Mouse (Mus musculus) adrenal gland, adult 10 weeks (tissue): ENCODE results near the gene Brox. TPM values are rescaled to one million over a fixed set of nuclear protein-coding genes. Genes with fewer than 3 reads are reported as not detected.

Source experiments
- polyA plus RNA-seq: library from polyadenylated mRNA; stranded (reverse); fragments of 350-450 nt; fragmentation: Illumina TruSeq; extraction: RNeasy Lipid Tissue Mini Kit (QIAGEN cat#74804); gene quantifications from one replicate; pipeline ENCODE4 v1.2.3, GENCODE M21; 2014; ENCODE audit warnings: low read depth, low replicate concordance

Gene Brox
- 120 TPM for polyA plus RNA-seq

GRCm38 (mm10) chr1:183296877-183297383, at the start of gene Brox:
TSS of gene Brox (minus strand) at chr1:183297269.

GRCm38 (mm10) chr1:183296465-183296864, 604 bp downstream of the Brox start, which contains the start of gene Aida:
TSS of gene Aida (plus strand) at chr1:183296590.

Other genes starting within 250 kb of the Brox start
- gene Disp1, start 75.7 kb downstream of the Brox start, polyA plus RNA-seq, result 2.3 TPM
- 156 TPM for gene Aida, start 679 bp downstream of the Brox start, polyA plus RNA-seq
- gene Mia3, start 72.3 kb upstream of the Brox start, polyA plus RNA-seq, result 320 TPM
- gene Taf1a, start 91.7 kb upstream of the Brox start, polyA plus RNA-seq, result 13.2 TPM
- gene Hhipl2, start 120.9 kb upstream of the Brox start, polyA plus RNA-seq, result not detected